8 mouse cellular contexts compared by ENCODE assay signal in genomic region chr10:128888941-128889827, GRCm38 (mm10). TPM values are rescaled to one million over a fixed set of nuclear protein-coding genes. Genes with fewer than 3 reads are reported as not detected.
A peak's percentile ranks its signal among the peaks of the same experiment; 100 is the strongest.
DNase-seq lines count a peak whose midpoint lies in the region; ATAC-seq and TF ChIP-seq lines count a peak whose summit lies in the region.

No protein-coding gene starts in this region.

- peaks cover 9% of the 10 kb centered on the region; the same call in 1 of the 2 replicates for H3K4me1 ChIP-seq in kidney, postnatal 0 days (replicated peaks; ENCODE audit: insufficient read depth, low read length)
- peaks cover 36% of the 10 kb centered on the region for H3K4me1 ChIP-seq in embryonic facial prominence, embryonic 13.5 days
- no peaks in the 10 kb centered on the region for H3K4me1 ChIP-seq in intestine, postnatal 0 days (replicated peaks; ENCODE audit: control insufficient read depth, insufficient read depth, low read length)
- peaks cover 57% of the 10 kb centered on the region for H3K4me1 ChIP-seq in neural tube, embryonic 13.5 days (replicated peaks)

- H3K4me3 ChIP-seq in kidney, postnatal 0 days (replicated peaks; ENCODE audit: low read depth, low read length), result peak overlapping the region; percentile 26
- peak overlapping the region; percentile 80 for H3K4me3 ChIP-seq in embryonic facial prominence, embryonic 13.5 days
- H3K4me3 ChIP-seq in intestine, postnatal 0 days (ENCODE audit: low read depth, low read length), result no peak overlapping the region
- peak overlapping the region; percentile 83 for H3K4me3 ChIP-seq in neural tube, embryonic 13.5 days

- no peaks in the 10 kb centered on the region for H3K9me3 ChIP-seq in kidney, postnatal 0 days (replicated peaks; ENCODE audit: low read length)
- H3K9me3 ChIP-seq in embryonic facial prominence, embryonic 13.5 days, result no peaks in the 10 kb centered on the region
- H3K9me3 ChIP-seq in intestine, postnatal 0 days (ENCODE audit: control insufficient read depth), result no peaks in the 10 kb centered on the region
- no peaks in the 10 kb centered on the region for H3K9me3 ChIP-seq in neural tube, embryonic 13.5 days

- peak; percentile 33 for ATAC-seq in kidney, postnatal 0 days (replicated peaks; ENCODE audit: low FRiP score, low read depth)
- 0 out of 2 replicates have a peak, but pooled peaks have one; percentile 8 for ATAC-seq in embryonic facial prominence, embryonic 13.5 days (ENCODE audit: insufficient number of reproducible peaks, insufficient read depth, low FRiP score, low TSS enrichment, low read depth)
- ATAC-seq in intestine, postnatal 0 days, result no peak
- peak; percentile 45 for ATAC-seq in neural tube, embryonic 13.5 days (ENCODE audit: low read depth)

- H3K36me3 ChIP-seq in kidney, postnatal 0 days (ENCODE audit: insufficient read depth, low read length), result 0 out of 2 replicates have a peak, but pooled peaks cover 7% of the 10 kb centered on the region
- peaks cover 34% of the 10 kb centered on the region for H3K36me3 ChIP-seq in embryonic facial prominence, embryonic 13.5 days
- H3K36me3 ChIP-seq in intestine, postnatal 0 days (ENCODE audit: control insufficient read depth, insufficient read depth), result peaks cover 6% of the 10 kb centered on the region; the same call in 1 of the 2 replicates
- peaks cover 39% of the 10 kb centered on the region for H3K36me3 ChIP-seq in neural tube, embryonic 13.5 days

- peak overlapping the region; percentile 63 for H3K4me2 ChIP-seq in kidney, postnatal 0 days (ENCODE audit: low read length)
- H3K4me2 ChIP-seq in embryonic facial prominence, embryonic 13.5 days, result peak overlapping the region; percentile 77
- H3K4me2 ChIP-seq in intestine, postnatal 0 days (replicated peaks; ENCODE audit: low read depth), result peak overlapping the region; percentile 48
- peak overlapping the region; percentile 85 for H3K4me2 ChIP-seq in neural tube, embryonic 13.5 days

- H3K9ac ChIP-seq in kidney, postnatal 0 days (ENCODE audit: low read depth, low read length), result peak overlapping the region; percentile 32; the same call in 1 of the 2 replicates
- H3K9ac ChIP-seq in embryonic facial prominence, embryonic 13.5 days, result peak overlapping the region; percentile 86
- H3K9ac ChIP-seq in intestine, postnatal 0 days (ENCODE audit: low read depth, low read length), result no peak overlapping the region
- peak overlapping the region; percentile 91 for H3K9ac ChIP-seq in neural tube, embryonic 13.5 days

- TF ChIP-seq CTCF in kidney, postnatal 0 days (IDR thresholded peaks at IDR 0.05; ENCODE audit: low read depth), result no peak
- no peak for TF ChIP-seq CTCF in intestine, postnatal 0 days (IDR thresholded peaks at IDR 0.05; ENCODE audit: low read depth)

- peak overlapping the region; percentile 38 for H3K27ac ChIP-seq in kidney, postnatal 0 days
- H3K27ac ChIP-seq in embryonic facial prominence, embryonic 13.5 days, result peak overlapping the region; percentile 84
- H3K27ac ChIP-seq in intestine, postnatal 0 days (ENCODE audit: low read depth, low read length), result no peak overlapping the region
- H3K27ac ChIP-seq in neural tube, embryonic 13.5 days (replicated peaks), result peak overlapping the region; percentile 99

- DNase-seq in kidney, postnatal 0 days (ENCODE audit: low spot score), result peak; percentile 82
- DNase-seq in kidney, adult 8-10 months, result no peak
- DNase-seq in testis, postnatal 14 days (ENCODE audit: low spot score), result no peak
- DNase-seq in cerebellum, adult 9-11 months, result no peak
- DNase-seq in layer of hippocampus, postnatal 25 days (ENCODE audit: extremely low spot score in 1 of 2, low spot score in 1 of 2), result no peak

- 4% methylated on average over 6 of the region's 7 CpGs for WGBS in kidney, postnatal 0 days
- 1% methylated on average over 7 of the region's 7 CpGs for WGBS in embryonic facial prominence, embryonic 13.5 days
- 10% methylated on average over 6 of the region's 7 CpGs for WGBS in intestine, postnatal 0 days
- 0% methylated on average over 7 of the region's 7 CpGs for WGBS in neural tube, embryonic 13.5 days

- H3K27me3 ChIP-seq in kidney, postnatal 0 days (ENCODE audit: insufficient read depth, low read length), result no peaks in the 10 kb centered on the region
- no peaks in the 10 kb centered on the region for H3K27me3 ChIP-seq in embryonic facial prominence, embryonic 13.5 days
- H3K27me3 ChIP-seq in intestine, postnatal 0 days (replicated peaks; ENCODE audit: control insufficient read depth, insufficient read depth, low read length), result 0 out of 2 replicates have a peak, but pooled peaks cover 4% of the 10 kb centered on the region
- no peaks in the 10 kb centered on the region for H3K27me3 ChIP-seq in neural tube, embryonic 13.5 days

RNA-seq across cellular contexts. Expression of gene Gdf11, which starts 2.3 kb away (rescaled TPM):
- 7.7 and 8.2 TPM in 2 replicates for polyA plus RNA-seq in kidney, postnatal 0 days (2015; fragmentation: Nextera tagmentation; extraction: Ambion mirVana)
- polyA plus RNA-seq in embryonic facial prominence, embryonic 13.5 days (2015; fragmentation: Nextera tagmentation; extraction: Ambion mirVana), result 7.0 and 8.3 TPM in 2 replicates
- 0.99 and 1.6 TPM in 2 replicates for polyA plus RNA-seq in intestine, postnatal 0 days (2015; fragmentation: Nextera tagmentation; extraction: Ambion mirVana)
- 11.8 and 13.5 TPM in 2 replicates for polyA plus RNA-seq in neural tube, embryonic 13.5 days (2015; fragmentation: Nextera tagmentation; extraction: Ambion mirVana)
- 10 to 100 TPM; 20.9 to 21.4 TPM for total RNA-seq in layer of hippocampus, postnatal 25 days (2021)

RNA-seq across cellular contexts. Expression of gene Cd63, which starts 11.6 kb away (rescaled TPM):
- polyA plus RNA-seq in kidney, postnatal 0 days (2015; fragmentation: Nextera tagmentation; extraction: Ambion mirVana), result 1,350 and 1,394 TPM in 2 replicates
- polyA plus RNA-seq in embryonic facial prominence, embryonic 13.5 days (2015; fragmentation: Nextera tagmentation; extraction: Ambion mirVana), result 663 and 674 TPM in 2 replicates
- polyA plus RNA-seq in intestine, postnatal 0 days (2015; fragmentation: Nextera tagmentation; extraction: Ambion mirVana), result 939 and 945 TPM in 2 replicates
- 228 and 241 TPM in 2 replicates for polyA plus RNA-seq in neural tube, embryonic 13.5 days (2015; fragmentation: Nextera tagmentation; extraction: Ambion mirVana)
- 10 to 100 TPM; 76.6 to 84.7 TPM for total RNA-seq in layer of hippocampus, postnatal 25 days (2021)

RNA-seq across cellular contexts. Expression of gene Rdh5, which starts 33.5 kb away (rescaled TPM):
- 12.9 and 15.0 TPM in 2 replicates for polyA plus RNA-seq in kidney, postnatal 0 days (2015; fragmentation: Nextera tagmentation; extraction: Ambion mirVana)
- 12.7 and 16.4 TPM in 2 replicates for polyA plus RNA-seq in embryonic facial prominence, embryonic 13.5 days (2015; fragmentation: Nextera tagmentation; extraction: Ambion mirVana)
- polyA plus RNA-seq in intestine, postnatal 0 days (2015; fragmentation: Nextera tagmentation; extraction: Ambion mirVana), result 12.4 and 13.0 TPM in 2 replicates
- 14.1 and 16.9 TPM in 2 replicates for polyA plus RNA-seq in neural tube, embryonic 13.5 days (2015; fragmentation: Nextera tagmentation; extraction: Ambion mirVana)
- total RNA-seq in layer of hippocampus, postnatal 25 days (2021), result 1 to 10 TPM; 5.8 to 6.6 TPM

RNA-seq across cellular contexts. Expression of gene Bloc1s1, which starts 34.7 kb away (rescaled TPM):
- 272 and 276 TPM in 2 replicates for polyA plus RNA-seq in kidney, postnatal 0 days (2015; fragmentation: Nextera tagmentation; extraction: Ambion mirVana)
- polyA plus RNA-seq in embryonic facial prominence, embryonic 13.5 days (2015; fragmentation: Nextera tagmentation; extraction: Ambion mirVana), result 206 and 216 TPM in 2 replicates
- polyA plus RNA-seq in intestine, postnatal 0 days (2015; fragmentation: Nextera tagmentation; extraction: Ambion mirVana), result 248 and 257 TPM in 2 replicates
- polyA plus RNA-seq in neural tube, embryonic 13.5 days (2015; fragmentation: Nextera tagmentation; extraction: Ambion mirVana), result 299 and 314 TPM in 2 replicates
- total RNA-seq in layer of hippocampus, postnatal 25 days (2021), result 100 to 1,000 TPM in 1 of 2 experiments, 10 to 100 TPM in 1; 86.8 to 102 TPM

RNA-seq across cellular contexts. Expression of gene Itga7, which starts 44.4 kb away (rescaled TPM):
- 3.8 TPM in 2 replicates for polyA plus RNA-seq in kidney, postnatal 0 days (2015; fragmentation: Nextera tagmentation; extraction: Ambion mirVana)
- polyA plus RNA-seq in embryonic facial prominence, embryonic 13.5 days (2015; fragmentation: Nextera tagmentation; extraction: Ambion mirVana), result 1.2 and 2.0 TPM in 2 replicates
- 3.1 and 3.6 TPM in 2 replicates for polyA plus RNA-seq in intestine, postnatal 0 days (2015; fragmentation: Nextera tagmentation; extraction: Ambion mirVana)
- 12.1 and 15.5 TPM in 2 replicates for polyA plus RNA-seq in neural tube, embryonic 13.5 days (2015; fragmentation: Nextera tagmentation; extraction: Ambion mirVana)
- total RNA-seq in layer of hippocampus, postnatal 25 days (2021), result 10 to 100 TPM; 25.6 to 30.7 TPM
